ENCODE assay signal across 13 mouse cellular contexts in the genomic region with DNA sequence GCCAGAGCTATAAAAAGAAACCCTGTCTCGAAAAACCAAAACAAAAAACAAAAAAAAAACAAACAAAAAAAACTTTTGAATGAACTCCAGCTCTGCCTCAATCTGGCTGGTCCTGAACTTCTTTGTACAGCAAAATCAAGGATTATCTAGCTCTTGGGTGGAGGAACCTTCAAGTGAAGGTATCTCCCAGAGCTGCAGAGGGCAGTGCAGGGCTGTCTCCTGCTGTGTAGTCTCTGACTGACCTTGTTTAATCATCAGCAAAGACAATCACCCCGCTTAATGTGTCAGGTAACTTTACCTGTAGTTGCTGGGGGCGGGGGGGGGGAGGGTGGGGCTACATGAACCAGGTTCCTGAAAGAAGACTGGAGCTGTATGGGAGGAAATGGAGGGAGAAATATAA. TPM values are rescaled to one million over a fixed set of nuclear protein-coding genes. Genes with fewer than 3 reads are reported as not detected.
DNase-seq lines count a peak whose midpoint lies in the region; ATAC-seq and TF ChIP-seq lines count a peak whose summit lies in the region.
"Had no signal": no experiment of that assay in that cellular context is flagged by ENCODE, and none has a peak within 500 bp of the region (broad histone marks: within the 10 kb centered on the region; RNA-seq: fewer than 3 reads in every experiment).

No protein-coding gene starts in this region.

- no peak for TF ChIP-seq EP300 in MEL (IDR thresholded peaks at IDR 0.05; ENCODE audit: low read depth in 1 of 2, low read length in 2 of 2)

- peak; percentile 37 for TF ChIP-seq RAD21 in MEL (IDR thresholded peaks at IDR 0.05; ENCODE audit: low read depth, low read length)

- H3K79me2 ChIP-seq in MEL (ENCODE audit: control insufficient read depth, insufficient read depth, low read length, poor library complexity), result no peaks in the 10 kb centered on the region

- no peak for TF ChIP-seq POLR2A in MEL (IDR thresholded peaks at IDR 0.05; ENCODE audit: control insufficient read depth in 1 of 2, insufficient read depth in 1 of 2, low read depth in 1 of 2, low read length in 2 of 2, poor library complexity in 1 of 2)
- TF ChIP-seq POLR2A in kidney, adult 2 months (IDR thresholded peaks at IDR 0.05; ENCODE audit: low read depth, low read length), result no peak

- no peak for DNase-seq in layer of hippocampus, adult 2 months (ENCODE audit: low spot score in 2 of 2)
- no peak for DNase-seq in layer of hippocampus, postnatal 36 days
- DNase-seq in MEL (ENCODE audit: low read depth, low spot score), result peak; percentile 28
- peak; percentile 73 for DNase-seq in kidney, adult 2 months
- DNase-seq in midbrain, embryonic 14.5 days, result no peak
- DNase-seq in embryo, embryonic 11 days, result no peak
- no peak for DNase-seq in embryo, embryonic 10 days (ENCODE audit: low spot score)
- DNase-seq: gastrocnemius, postnatal 36 days; lung, postnatal 36 days; right cerebral cortex, adult 18-20 months had no signal

- H3K4me3 ChIP-seq in layer of hippocampus, adult 2 months, result no peak overlapping the region
- H3K4me3 ChIP-seq in MEL (ENCODE audit: control insufficient read depth in 1 of 2, insufficient read depth in 1 of 2, low read depth in 2 of 2, low read length in 2 of 2), result no peak overlapping the region
- H3K4me3 ChIP-seq in kidney, adult 2 months (ENCODE audit: insufficient read depth, low read depth, low read length), result no peak overlapping the region
- H3K4me3 ChIP-seq in midbrain, embryonic 14.5 days (replicated peaks; ENCODE audit: low read depth, low read length), result no peak overlapping the region
- H3K4me3 ChIP-seq: hindbrain, embryonic 12.5 days; myocyte had no signal

- H3K4me1 ChIP-seq in MEL (ENCODE audit: control insufficient read depth in 1 of 2, insufficient read depth in 2 of 2, low read length in 2 of 2), result peaks cover 0 to 2% of the 10 kb centered on the region in 2 experiments; a peak in 1 of 4 replicates
- H3K4me1 ChIP-seq in kidney, adult 2 months (ENCODE audit: control insufficient read depth, insufficient read depth, low read length), result no peaks in the 10 kb centered on the region
- no peaks in the 10 kb centered on the region for H3K4me1 ChIP-seq in midbrain, embryonic 14.5 days (ENCODE audit: control insufficient read depth, insufficient read depth, low read length)
- H3K4me1 ChIP-seq: hindbrain, embryonic 12.5 days had no signal

- no peak overlapping the region for H3K9ac ChIP-seq in MEL (ENCODE audit: control insufficient read depth, low read depth, low read length, poor library complexity, severe bottlenecking)
- H3K9ac ChIP-seq in midbrain, embryonic 14.5 days (replicated peaks; ENCODE audit: low read length), result no peak overlapping the region
- H3K9ac ChIP-seq: hindbrain, embryonic 12.5 days had no signal

- 32% methylated on average over 3 of the region's 3 CpGs for WGBS in kidney, adult 2 months
- 70% methylated on average over 3 of the region's 3 CpGs for WGBS in midbrain, embryonic 14.5 days

- no peak overlapping the region for H3K4me2 ChIP-seq in midbrain, embryonic 14.5 days (ENCODE audit: low read length)
- H3K4me2 ChIP-seq: hindbrain, embryonic 12.5 days had no signal

- peaks cover 3 to 9% of the 10 kb centered on the region in 2 experiments; a peak in 3 of 4 replicates for H3K27me3 ChIP-seq in MEL (ENCODE audit: control insufficient read depth in 1 of 2, insufficient read depth in 2 of 2, low read length in 2 of 2)
- H3K27me3 ChIP-seq in kidney, adult 2 months (replicated peaks; ENCODE audit: control insufficient read depth, insufficient read depth, low read length), result no peaks in the 10 kb centered on the region
- no peaks in the 10 kb centered on the region for H3K27me3 ChIP-seq in midbrain, embryonic 14.5 days (ENCODE audit: control insufficient read depth, insufficient read depth, low read length)
- H3K27me3 ChIP-seq: hindbrain, embryonic 12.5 days had no signal

- H3K27ac ChIP-seq in layer of hippocampus, adult 2 months, result no peak overlapping the region
- no peak overlapping the region for H3K27ac ChIP-seq in MEL (ENCODE audit: control insufficient read depth, low read depth, low read length)
- no peak overlapping the region for H3K27ac ChIP-seq in kidney, adult 2 months (ENCODE audit: insufficient read depth, low read depth, low read length)
- no peak overlapping the region for H3K27ac ChIP-seq in midbrain, embryonic 14.5 days (replicated peaks; ENCODE audit: low read depth, low read length)
- H3K27ac ChIP-seq: hindbrain, embryonic 12.5 days had no signal

- peak; percentile 43 for TF ChIP-seq CTCF in layer of hippocampus, adult 2 months (conservative IDR thresholded peaks at IDR 0.05)
- TF ChIP-seq CTCF in MEL (IDR thresholded peaks at IDR 0.05 in 2 of 3, conservative IDR thresholded peaks at IDR 0.05 in 1 of 3; ENCODE audit: control insufficient read depth in 1 of 3, insufficient read depth in 1 of 3, low read depth in 2 of 3, low read length in 3 of 3, poor library complexity in 1 of 3, severe bottlenecking in 1 of 3), result peak in 2 of 3 experiments; percentile 28 to 40; a peak in 3 of 6 replicates
- TF ChIP-seq CTCF in kidney, adult 2 months (conservative IDR thresholded peaks at IDR 0.05; ENCODE audit: insufficient read depth, insufficient read length, low read depth, low read length), result peak; percentile 83

- peak; percentile 71 for ATAC-seq in megakaryocyte progenitor cell, adult 5-6 weeks (replicated peaks; ENCODE audit: poor library complexity)
- no peak for ATAC-seq in midbrain, embryonic 14.5 days (ENCODE audit: low FRiP score, low TSS enrichment)

- H3K36me3 ChIP-seq in MEL (ENCODE audit: control insufficient read depth in 1 of 2, insufficient read depth in 2 of 2, low read length in 2 of 2), result no peaks in the 10 kb centered on the region
- no peaks in the 10 kb centered on the region for H3K36me3 ChIP-seq in kidney, adult 2 months (ENCODE audit: control insufficient read depth, insufficient read depth, low read length)
- H3K36me3 ChIP-seq in midbrain, embryonic 14.5 days (ENCODE audit: control insufficient read depth, insufficient read depth, low read length), result no peaks in the 10 kb centered on the region
- H3K36me3 ChIP-seq: hindbrain, embryonic 12.5 days had no signal

- no peaks in the 10 kb centered on the region for H3K9me3 ChIP-seq in MEL (replicated peaks; ENCODE audit: insufficient read depth, low read length)
- H3K9me3 ChIP-seq in midbrain, embryonic 14.5 days (ENCODE audit: control insufficient read depth, low read length), result no peaks in the 10 kb centered on the region
- H3K9me3 ChIP-seq: hindbrain, embryonic 12.5 days had no signal

TF ChIP-seq in MEL, 35 proteins besides CTCF, POLR2A, EP300 and RAD21:
- TF ChIP-seq USF1 (IDR thresholded peaks at IDR 0.05; ENCODE audit: low read depth, low read length), result no peak
- no peak for TF ChIP-seq GATA1 (IDR thresholded peaks at IDR 0.05; ENCODE audit: low read depth, low read length)
- TF ChIP-seq ZKSCAN1 (IDR thresholded peaks at IDR 0.05; ENCODE audit: low read depth, low read length), result no peak
- TF ChIP-seq ZMIZ1 (IDR thresholded peaks at IDR 0.05; ENCODE audit: low read depth, low read length), result no peak
- TF ChIP-seq NELFE (IDR thresholded peaks at IDR 0.05; ENCODE audit: low read depth, low read length), result no peak
- TF ChIP-seq BHLHE40 (IDR thresholded peaks at IDR 0.05; ENCODE audit: borderline replicate concordance, low read depth, low read length), result no peak
- no peak for TF ChIP-seq SMC3 (IDR thresholded peaks at IDR 0.05; ENCODE audit: low read depth, low read length)
- no peak for TF ChIP-seq CHD1 (IDR thresholded peaks at IDR 0.05; ENCODE audit: low read depth, low read length)
- no peak for TF ChIP-seq TBP (IDR thresholded peaks at IDR 0.05; ENCODE audit: low read depth, low read length)
- TF ChIP-seq POLR2AphosphoS5 (IDR thresholded peaks at IDR 0.05; ENCODE audit: borderline replicate concordance, low read depth, low read length), result no peak
- TF ChIP-seq MEF2A (IDR thresholded peaks at IDR 0.05; ENCODE audit: extremely low read depth, insufficient replicate concordance, low read depth, low read length, poor library complexity, severe bottlenecking), result no peak
- TF ChIP-seq USF2 (IDR thresholded peaks at IDR 0.05; ENCODE audit: borderline replicate concordance in 1 of 2, insufficient read depth in 1 of 2, low read depth in 1 of 2, low read length in 2 of 2), result no peak
- no peak for TF ChIP-seq MAZ (IDR thresholded peaks at IDR 0.05; ENCODE audit: low read depth, low read length)
- no peak for TF ChIP-seq ETS1 (IDR thresholded peaks at IDR 0.05; ENCODE audit: low read depth, low read length)
- no peak for TF ChIP-seq MXI1 (IDR thresholded peaks at IDR 0.05; ENCODE audit: low read depth, low read length)
- TF ChIP-seq MAFK (IDR thresholded peaks at IDR 0.05; ENCODE audit: borderline replicate concordance, low read depth, low read length), result no peak
- TF ChIP-seq TCF12 (IDR thresholded peaks at IDR 0.05; ENCODE audit: low read depth, low read length), result no peak
- TF ChIP-seq CHD2 (IDR thresholded peaks at IDR 0.05; ENCODE audit: low read length), result no peak
- no peak for TF ChIP-seq NRF1 (IDR thresholded peaks at IDR 0.05; ENCODE audit: insufficient read depth, low read depth, low read length, poor library complexity, severe bottlenecking)

RNA-seq across cellular contexts. Expression of a gene that starts 6.7 kb away (rescaled TPM):
- 1 to 10 TPM; 6.5 to 6.6 TPM for total RNA-seq in layer of hippocampus, adult 2 months (2021)
- total RNA-seq in layer of hippocampus, postnatal 36 days (2021), result 1 to 10 TPM; 7.2 TPM
- 11.7 and 30.2 TPM in 2 replicates for total RNA-seq in MEL (2012; rRNA removed)
- polyA plus RNA-seq in MEL (2012; ENCODE audit: insufficient read depth in 1 of 2, insufficient read length in 2 of 2, low read depth in 1 of 2, low replicate concordance in 2 of 2, missing spikeins in 1 of 2), result 10 to 100 TPM in 1 of 2 experiments, not detected in 1; 26.8 TPM
- polyA plus RNA-seq in kidney, adult 2 months (2012; rRNA removed), result 147 and 153 TPM in 2 replicates
- total RNA-seq in megakaryocyte progenitor cell, adult 5-6 weeks (2015), result 0.15 and 0.34 TPM in 2 replicates
- 1.4 TPM in 1 of 2 replicates, not detected in the other for total RNA-seq in megakaryocyte progenitor cell, adult 5-6 weeks (2017)
- 2.0 and 3.4 TPM in 2 replicates for polyA plus RNA-seq in midbrain, embryonic 14.5 days (2014; fragmentation: Nextera tagmentation; extraction: Ambion mirVana)

RNA-seq across cellular contexts. Expression of a gene that starts 15.4 kb away (rescaled TPM):
- total RNA-seq in layer of hippocampus, adult 2 months (2021), result 100 to 1,000 TPM in 1 of 2 experiments, 10 to 100 TPM in 1; 96.8 to 103 TPM
- total RNA-seq in layer of hippocampus, postnatal 36 days (2021), result 100 to 1,000 TPM; 111 to 113 TPM
- total RNA-seq in MEL (2012; rRNA removed), result 15.2 and 16.3 TPM in 2 replicates
- 10 to 100 TPM in 1 of 2 experiments, not detected in 1; 31.8 TPM for polyA plus RNA-seq in MEL (2012; ENCODE audit: insufficient read depth in 1 of 2, insufficient read length in 2 of 2, low read depth in 1 of 2, low replicate concordance in 2 of 2, missing spikeins in 1 of 2)
- 63.1 and 73.4 TPM in 2 replicates for polyA plus RNA-seq in kidney, adult 2 months (2012; rRNA removed)
- total RNA-seq in megakaryocyte progenitor cell, adult 5-6 weeks (2015), result 47.7 and 50.0 TPM in 2 replicates
- total RNA-seq in megakaryocyte progenitor cell, adult 5-6 weeks (2017), result 41.4 and 45.6 TPM in 2 replicates
- 23.2 and 24.9 TPM in 2 replicates for polyA plus RNA-seq in midbrain, embryonic 14.5 days (2014; fragmentation: Nextera tagmentation; extraction: Ambion mirVana)

Comparison
In these comparisons a context has a peak if more than half of its experiments do, and no peak if none do; other contexts are left out.
1. DNase-seq: peak in MEL (single experiment) and kidney, adult 2 months (single experiment); none in layer of hippocampus, adult 2 months (0 of 2), layer of hippocampus, postnatal 36 days (0 of 2), midbrain, embryonic 14.5 days (single experiment), embryo, embryonic 11 days (single experiment) and embryo, embryonic 10 days (single experiment).
2. Peak in every context shown above with its lines, with median percentiles within 50 percentile points of each other: CTCF ChIP-seq.